Mouse (Mus musculus): ENCODE results near the gene Vmn2r9.
"Not testable (repeated sequence)": the region's sequence is repeated elsewhere in the genome, so short reads cannot be mapped to it uniquely, and the experiment has no call there.

Vmn2r9 gene

GRCm38 (mm10) chr5:108852501-108852900 is at the start of gene Vmn2r9:
TSS of gene Vmn2r9 (minus strand) at chr5:108852601.
- not testable (repeated sequence) for DNase-seq

DNA sequence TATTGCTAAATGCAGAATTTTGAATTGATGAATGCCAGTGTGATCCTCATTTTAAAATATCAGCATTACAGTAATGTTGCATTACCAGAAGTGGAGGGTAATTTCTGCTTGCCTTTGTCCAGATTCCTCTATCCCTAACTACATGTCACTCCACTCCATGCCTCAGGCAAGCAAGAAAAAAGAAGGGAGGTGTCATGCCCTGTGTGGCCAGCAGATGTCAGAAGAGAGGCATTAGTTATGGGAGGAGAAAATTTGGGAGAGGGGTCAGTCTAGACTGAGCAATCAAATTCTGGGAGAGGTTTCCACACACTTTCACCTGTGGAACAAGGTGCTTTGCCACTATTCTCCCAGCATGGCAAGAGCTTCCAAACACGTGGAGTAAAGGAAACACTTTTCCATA is 14.3 kb upstream of the Vmn2r9 start:
- DNase-seq: not testable (repeated sequence)

- DNase-seq: no peak
Observed at GRCm38 (mm10) chr5:108849466-108849865, 2.9 kb downstream of the Vmn2r9 start.

GRCm38 (mm10) chr5:108836156-108836555 is 16.2 kb downstream of the Vmn2r9 start:
- DNase-seq: no peak

DNA sequence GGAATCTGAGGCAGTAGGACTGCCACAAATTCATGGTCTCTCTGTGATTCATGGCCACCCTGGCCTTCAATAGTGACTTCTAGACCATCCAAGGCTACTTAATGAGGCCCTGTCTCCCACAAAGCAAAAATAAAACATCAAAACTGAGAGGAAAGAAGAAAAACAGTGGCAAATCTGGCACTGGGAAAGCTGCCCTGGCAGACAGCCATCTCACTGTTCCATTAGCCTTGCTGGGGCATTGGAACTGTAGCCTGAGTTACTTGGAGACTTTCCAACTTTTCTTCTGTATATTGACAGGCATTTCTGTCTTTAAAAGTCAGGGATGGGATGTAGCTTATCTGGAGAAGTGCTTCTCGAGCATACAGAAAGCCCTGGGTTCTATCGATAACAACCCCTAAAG is 29.1 kb downstream of the Vmn2r9 start:
- no peak for DNase-seq

GRCm38 (mm10) chr5:108808750-108809149 is 43.7 kb downstream of the Vmn2r9 start, which contains the start of gene Vmn2r8:
TSS of gene Vmn2r8 (minus strand) at chr5:108808850.
- not testable (repeated sequence) for DNase-seq

- no peak for DNase-seq
Observed at GRCm38 (mm10) chr5:108803646-108804045, 48.8 kb downstream of the Vmn2r9 start.

DNA sequence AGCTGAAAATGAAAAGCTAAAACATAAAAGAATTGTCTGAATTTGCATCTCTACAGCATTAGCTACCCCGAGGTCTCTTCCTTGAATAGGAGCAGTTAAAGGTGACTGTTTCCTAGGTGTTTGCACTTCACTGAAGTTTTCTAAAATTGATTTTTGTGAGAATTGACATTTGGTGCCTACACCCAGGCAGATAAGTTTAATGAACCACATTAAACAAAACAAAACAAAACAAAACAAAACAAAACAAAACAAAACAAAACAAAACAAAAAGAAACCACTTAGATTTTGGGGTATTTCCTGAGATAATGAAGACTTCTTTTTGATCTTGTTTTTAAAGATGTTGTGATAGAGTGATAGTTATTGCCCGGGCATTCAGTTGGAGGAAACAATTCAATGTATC is 57.1 kb downstream of the Vmn2r9 start, which contains the start of gene Tmed11:
Gene Tmed11 (minus strand): TSS at position 101 of the 400 bp plus-strand sequence.
- DNase-seq: not testable (repeated sequence)

GRCm38 (mm10) chr5:108790385-108790784 is 62.0 kb downstream of the Vmn2r9 start:
- DNase-seq: not testable (repeated sequence)

All from heart, adult 11 months (tissue).